Mouse (Mus musculus) monocyte, adult 2 months (primary cell): Measurements from ENCODE around the gene Slc25a27.

ENCODE experiments used
- DNase-seq, 2 experiments: peaks; one replicate each; pipeline ENCODE4 v3.0.0; 2022; ENCODE audit warnings: low spot score in 2 of 2, low read depth in 1 of 2

The Slc25a27 gene

DNA sequence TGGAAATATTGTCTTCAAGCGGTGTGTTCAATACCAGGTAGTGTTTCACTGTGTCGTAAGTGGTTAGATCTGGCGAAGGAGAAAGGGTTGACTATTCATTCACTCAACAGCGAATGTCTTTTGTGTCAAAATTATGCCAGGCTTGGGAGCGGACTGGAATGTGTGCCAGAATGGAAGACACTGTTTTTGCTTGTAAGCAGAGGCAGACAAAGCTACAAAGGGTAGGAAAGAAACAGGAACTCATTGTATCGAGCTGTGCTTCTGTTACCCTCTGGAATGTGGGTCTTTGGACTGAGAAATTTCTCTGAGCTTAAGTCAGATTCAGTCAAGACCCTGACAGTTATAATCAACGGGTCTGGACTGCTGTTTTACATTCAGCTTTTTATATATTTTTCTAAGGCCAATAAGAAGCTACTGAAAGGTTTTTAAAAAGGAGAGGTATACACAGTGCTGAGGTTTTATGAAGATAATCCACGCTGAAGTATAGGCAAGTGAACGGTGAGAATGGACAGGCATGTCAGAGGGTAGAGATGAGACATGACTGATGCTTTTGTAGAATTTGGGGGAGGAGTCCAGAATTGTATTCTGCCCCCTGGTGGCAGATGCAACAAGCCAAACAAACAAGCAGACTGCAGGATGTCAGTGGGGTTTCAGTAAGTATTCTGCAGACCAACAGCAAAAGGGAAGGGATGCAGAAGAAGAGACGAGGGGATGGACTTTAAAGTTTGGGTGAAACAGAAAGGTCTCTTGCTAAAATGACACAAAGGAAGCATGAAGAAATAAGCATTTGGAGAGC is 17.2 kb downstream of the Slc25a27 start:
- no peak for DNase-seq

DNA sequence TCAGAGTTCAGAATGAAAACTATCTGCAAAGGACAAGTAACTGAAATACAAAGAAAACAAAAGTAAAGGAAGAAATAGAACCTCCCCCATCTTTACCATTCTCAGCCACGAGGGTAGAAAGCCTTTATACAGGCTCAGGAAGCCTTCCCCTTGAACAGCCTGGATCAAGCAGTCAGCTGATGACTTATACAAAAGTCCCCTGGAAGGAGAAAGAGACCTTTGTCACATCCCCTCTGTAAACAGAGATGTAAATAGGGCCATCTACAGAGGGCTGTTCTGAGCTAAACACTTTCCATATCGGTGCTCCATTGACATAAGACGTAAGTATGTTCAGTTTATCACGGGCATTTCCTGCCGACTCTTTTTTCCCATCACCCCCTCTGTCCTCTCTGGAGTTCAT is 20.1 kb downstream of the Slc25a27 start:
- DNase-seq, result no peak

DNA sequence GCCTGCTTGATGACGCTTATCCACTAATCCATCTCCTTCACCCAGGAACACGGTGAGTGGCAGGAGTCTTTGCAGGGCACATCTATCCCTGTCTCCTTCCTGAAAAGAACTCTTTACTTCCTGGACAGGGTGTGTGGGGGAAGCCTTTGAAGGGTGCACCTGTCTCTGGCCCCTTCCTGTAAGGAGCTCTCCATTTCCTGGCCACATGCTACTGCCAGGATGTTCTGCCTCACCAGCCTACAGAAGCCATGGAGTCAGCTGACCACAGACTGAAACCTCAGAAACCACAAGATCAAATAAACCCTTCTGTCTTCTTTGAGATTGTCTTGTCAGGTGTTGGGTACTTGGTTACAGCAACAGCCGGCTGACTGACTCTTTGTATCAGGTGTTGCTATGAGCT is 21.9 kb downstream of the Slc25a27 start:
- DNase-seq, result no peak

DNA sequence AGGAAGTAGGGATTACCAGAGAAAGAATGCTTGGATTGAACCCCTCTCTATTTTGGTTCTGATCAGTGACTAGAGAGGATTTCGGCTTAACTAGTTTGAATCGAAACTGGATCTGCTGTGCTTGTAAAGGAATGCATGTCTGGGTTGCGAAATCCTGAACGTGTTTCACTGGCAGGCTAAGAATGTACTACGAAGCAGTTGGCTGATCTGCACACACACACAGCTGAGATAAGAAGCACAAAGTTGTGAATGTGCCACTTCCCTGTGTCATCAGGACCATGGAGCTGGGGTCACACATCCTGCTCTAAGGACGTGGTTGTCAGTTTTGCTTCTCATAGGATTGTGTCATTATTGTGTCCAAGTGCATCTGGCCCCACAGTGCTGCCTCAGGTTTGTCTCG is 22.6 kb downstream of the Slc25a27 start:
- no peak for DNase-seq

DNA sequence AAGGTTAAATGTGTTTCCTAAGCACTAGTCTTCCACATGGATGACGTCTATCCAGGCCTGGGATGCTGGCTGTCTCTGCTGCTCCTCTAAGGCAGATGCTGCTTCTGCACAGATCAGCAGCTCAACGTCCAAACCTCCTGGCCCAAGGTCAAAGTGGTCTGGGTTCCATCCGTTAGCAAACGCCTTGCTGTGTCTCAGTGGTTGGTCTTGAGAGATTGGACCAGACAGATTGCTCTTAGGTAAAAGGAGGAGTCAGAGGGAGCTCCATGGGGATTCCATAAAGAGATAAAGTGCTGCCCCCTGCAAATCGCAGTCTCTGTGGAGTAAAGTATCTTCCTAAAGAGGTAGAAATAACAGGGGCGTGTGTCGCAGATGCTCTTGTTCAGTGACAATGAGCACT is 23.8 kb downstream of the Slc25a27 start:
- no peak for DNase-seq

DNA sequence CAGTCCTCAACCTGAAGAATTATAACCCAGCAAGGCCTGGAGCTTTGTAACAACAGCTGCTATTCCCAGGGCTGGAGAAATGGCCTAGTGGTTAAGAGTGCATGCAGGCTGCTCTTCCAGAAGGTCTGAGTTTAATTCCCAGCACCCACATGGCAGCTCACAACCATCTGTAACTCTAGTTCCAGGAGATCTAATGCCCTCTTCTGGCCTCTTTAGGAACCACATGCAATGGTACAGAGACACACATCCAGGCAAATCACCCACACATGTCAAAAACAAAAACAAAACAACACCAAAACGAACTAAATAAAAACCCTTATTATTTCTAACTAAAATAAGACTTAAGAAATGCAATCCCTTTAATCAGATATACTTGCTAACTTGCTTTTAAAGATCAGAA is 26.2 kb downstream of the Slc25a27 start:
- no peak for DNase-seq

DNA sequence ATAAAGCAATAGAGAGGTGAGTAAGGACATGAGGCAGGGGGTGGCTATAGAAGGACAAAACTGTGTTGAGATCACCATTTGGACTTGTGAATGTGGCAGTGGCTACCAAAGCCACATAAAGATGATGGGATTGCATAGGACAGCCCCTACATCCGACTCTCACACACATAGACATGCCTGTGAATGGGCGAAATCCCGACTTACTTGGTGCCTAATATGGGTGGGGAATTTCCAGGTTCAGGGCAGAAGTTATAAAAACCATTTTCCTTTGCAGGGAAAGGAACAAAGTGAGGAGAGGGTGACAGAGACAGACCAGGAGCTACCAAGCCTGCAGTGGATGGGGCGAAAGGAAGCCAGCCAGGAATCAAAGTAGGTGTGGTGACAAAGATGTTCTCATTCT is 29.9 kb downstream of the Slc25a27 start:
- DNase-seq, result no peak

DNA sequence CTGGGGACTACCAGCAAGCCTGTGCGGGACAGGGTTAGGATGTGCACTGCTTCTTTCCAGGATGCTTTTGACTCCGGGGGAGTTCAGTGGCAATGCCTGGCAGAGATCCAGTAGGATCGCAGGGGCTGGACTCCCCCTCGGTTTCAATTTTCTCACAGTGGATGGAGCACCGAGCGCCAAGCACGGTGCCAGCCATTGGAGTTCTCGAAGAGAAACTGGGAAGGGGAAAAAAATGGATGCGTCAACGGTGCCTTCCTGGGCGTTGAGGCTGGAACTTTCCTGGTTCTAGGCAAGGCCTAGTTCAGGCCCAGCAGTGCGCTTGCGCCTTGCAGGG is 36.6 kb downstream of the Slc25a27 start:
- DNase-seq, result no peak

DNA sequence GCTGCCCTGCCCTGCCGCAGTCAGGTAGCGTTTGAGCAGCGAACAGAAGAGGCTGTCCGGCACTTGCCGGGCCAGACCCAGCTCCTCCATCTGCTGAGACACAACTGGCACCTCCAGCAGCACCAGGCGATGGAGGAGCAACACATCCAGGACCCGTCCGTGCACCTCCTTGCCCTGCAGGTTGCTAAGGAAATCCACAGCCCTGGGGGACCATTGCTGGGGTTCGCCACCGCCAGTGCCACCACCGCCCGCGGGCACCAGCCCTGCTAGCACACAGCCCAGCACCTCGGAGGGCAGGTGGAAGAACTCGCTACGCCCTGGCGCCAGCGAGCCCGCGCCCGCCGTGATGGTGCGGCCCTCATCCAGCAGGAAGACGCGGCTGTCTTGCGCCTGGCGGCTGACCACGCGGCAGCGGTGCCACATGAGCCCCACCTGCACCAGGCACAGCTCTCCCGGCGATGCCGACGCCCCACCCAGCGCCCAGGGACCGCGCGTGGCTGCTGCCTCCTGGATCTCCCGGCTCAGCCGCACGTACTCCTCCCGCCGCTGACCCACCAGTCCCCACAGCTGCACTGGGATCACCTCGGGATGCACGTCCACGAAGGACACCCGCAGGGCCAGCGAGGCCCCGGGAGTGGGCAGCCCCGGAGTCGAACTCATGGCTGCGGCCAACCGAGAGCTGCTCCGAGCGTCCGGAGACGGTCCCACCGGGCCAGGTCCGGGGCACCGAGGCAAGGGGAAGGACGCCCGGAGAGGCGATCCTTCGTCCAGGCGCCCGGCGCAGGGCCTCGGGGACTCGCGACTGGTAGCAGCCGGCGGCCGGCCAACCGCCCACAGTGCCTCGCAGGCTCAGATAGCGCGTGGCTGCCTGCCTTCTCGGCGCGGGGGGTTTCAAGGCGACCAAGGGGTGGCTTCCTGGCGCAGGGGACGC is 37.3 kb downstream of the Slc25a27 start, which contains the start of gene Tdrd6:
TSS of gene Tdrd6 (minus strand) at position 804 of the 931 bp plus-strand sequence.
- DNase-seq, result no peak

DNA sequence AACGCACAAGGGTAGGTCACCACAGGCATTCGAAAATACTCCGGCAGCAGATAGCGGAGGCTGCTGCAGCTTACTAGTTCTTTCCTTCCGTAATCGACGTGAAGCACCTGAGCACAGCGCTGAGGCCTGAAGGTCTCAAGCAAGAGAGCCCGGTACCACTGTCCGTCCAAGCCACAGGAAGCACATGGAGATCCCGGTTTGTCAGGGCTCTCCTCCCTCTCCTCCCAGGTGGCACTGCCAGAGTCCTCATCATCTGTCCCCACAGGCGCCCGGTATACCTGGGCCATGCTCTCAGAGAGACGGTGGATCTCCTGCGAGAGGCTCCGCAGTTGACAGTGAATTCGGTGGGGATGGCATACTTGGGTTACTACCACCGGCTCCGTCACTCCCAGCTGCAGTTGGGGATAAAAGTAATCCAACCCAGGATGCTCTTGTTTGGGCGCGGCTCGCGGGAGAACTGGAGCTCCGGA is 38.0 kb downstream of the Slc25a27 start:
- DNase-seq, result no peak

DNA sequence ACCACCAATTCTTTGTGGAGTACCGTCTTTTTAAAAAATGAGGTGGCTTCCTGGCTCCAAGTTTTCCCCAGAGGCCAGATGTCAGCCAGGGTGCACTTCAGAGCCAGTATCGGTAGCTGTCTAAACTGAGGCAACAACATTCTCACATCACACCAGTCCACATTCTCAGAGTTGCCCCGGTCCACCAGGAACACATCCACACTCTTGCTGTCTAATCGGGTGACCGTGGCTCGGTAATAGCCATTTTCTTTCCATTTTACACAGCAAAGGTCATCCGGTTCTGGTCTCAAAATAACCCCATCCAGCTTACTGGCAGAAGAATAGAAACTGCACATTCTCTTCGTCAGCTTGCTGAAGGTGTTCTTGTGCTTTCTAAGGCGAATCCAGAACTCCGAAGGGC is 38.8 kb downstream of the Slc25a27 start:
- DNase-seq, result no peak

DNA sequence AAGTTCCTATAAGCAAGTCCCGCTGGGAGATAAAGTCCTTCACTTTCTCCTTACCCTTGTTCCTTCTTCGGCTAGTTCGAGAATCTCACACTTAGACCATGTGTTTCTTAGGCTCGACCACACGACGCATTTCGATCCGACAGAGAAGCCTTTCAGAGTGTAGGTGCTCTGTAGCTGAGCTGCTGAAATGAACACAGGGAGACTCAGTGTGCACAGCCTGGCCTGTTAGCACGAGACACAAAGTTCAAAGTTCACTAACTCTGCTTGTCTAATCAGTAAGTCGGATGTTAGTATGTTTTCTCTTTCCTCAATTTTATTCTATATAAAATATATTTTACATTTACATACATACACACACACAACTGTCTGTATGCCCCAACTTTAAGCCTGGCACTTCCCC is 44.9 kb downstream of the Slc25a27 start:
- no peak for DNase-seq

DNA sequence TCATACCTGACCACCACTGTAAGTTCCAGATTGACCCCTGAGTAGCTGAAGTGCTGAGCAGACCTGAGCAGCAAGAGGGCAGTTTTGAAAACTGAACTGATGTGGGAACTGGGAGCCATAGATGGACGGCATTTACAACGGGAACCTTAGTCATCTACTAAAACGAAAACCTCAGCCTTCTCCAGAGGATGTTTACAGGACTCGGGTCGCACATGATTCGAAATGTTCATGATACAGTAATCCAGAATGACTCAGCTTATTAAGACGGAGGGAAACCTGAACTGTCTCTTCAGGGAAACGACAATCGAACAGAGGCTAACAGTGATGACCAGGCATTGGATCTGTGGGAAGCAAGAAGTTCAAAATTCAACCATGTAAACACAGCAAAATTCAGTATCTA is 47.9 kb downstream of the Slc25a27 start:
- DNase-seq, result no peak

DNA sequence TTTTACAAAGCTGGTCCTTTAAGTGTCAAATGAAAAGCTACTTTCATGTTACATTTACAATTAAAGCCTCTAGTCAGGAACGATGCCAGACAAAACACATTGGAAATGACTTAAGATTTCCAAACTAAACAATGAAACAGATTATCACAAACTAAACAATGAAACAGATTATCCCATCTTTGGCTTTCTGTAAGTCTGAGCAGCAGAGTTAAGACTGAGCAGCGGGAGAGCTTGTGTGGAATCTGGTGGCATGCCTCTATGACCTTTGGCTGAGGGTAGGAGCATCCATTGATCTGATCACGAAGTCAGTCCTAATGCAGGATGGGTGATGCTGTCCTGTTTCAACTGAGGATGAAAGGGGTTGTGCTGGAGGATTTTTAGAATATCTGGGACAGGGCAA is 54.8 kb downstream of the Slc25a27 start:
- no peak for DNase-seq

DNA sequence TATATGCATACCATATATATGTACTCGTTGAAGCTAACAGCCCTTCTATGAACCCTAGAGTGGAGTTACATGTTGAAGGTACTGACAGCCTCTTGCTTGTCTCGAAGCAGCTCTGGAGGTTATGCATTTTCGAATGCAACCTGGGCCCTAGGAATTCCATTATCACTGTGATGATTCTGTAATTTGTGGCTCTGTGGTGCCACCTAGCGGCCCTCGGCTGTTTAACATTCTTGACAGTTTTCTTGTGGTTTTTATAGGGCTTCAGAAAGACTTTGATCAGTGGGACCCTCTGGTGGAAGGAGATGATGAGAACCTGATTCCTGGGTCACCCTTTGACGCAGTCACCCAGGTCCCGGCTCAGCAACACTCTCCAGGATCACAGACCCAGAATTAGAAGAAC is 55.4 kb downstream of the Slc25a27 start:
- DNase-seq, result peak in 1 of 2 experiments; percentile 16

DNA sequence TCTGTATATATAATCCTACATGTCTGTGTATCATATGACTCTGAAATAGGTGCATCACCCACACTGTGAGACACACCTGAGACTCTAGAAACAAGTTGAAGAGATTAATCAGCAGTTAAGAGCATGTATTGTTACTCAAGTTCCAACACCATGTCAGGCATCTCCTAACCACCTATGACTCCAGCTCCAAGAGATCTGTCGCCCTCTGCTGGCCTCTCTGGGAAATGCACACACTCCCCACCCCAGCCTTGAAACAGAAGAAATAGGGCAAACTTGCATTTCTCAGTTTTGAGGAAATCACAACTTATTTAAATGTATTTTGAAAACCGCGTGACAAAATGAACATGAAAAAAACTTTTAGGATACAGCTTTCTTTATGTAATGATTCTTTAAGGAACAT is 60.3 kb downstream of the Slc25a27 start:
- DNase-seq, result peak; percentile 63 to 79

DNA sequence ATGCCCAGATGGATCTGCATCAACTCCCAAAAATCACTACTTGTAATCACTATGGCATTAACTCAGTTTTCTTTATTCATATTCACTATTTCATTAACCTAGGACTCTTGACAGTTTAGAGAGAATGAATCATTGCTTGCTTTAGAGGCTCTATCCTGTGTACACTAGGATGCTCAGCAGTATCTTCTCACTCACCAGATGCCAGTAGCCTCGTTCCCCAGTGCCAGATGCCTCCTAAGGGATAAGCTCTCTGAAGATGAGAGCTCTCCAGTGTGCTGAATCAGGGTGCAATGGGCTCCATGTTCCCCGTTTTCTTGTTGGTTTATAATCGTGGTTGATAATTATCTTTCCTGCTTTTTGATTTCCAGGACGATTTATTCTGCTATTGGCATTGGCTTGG is 68.3 kb downstream of the Slc25a27 start:
- no peak for DNase-seq

DNA sequence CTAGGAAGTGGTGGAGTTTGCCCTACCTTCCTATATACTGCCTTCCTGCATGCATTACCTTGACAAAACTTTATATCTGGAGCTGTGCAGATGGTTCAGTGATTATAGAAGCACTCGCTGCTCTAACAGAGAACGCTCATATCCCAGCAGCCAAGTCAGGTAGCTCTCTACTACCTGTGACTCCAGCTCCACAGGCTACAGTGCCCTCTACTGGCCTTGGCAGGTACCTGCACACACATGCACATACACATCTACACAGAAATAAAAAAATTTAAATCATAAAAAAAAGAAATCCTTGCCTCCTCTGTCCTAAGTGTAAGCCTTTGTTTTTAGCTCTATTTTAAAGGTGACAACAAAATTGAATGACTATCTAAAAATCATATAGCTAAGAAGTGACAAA is 69.3 kb downstream of the Slc25a27 start:
- DNase-seq, result no peak

DNA sequence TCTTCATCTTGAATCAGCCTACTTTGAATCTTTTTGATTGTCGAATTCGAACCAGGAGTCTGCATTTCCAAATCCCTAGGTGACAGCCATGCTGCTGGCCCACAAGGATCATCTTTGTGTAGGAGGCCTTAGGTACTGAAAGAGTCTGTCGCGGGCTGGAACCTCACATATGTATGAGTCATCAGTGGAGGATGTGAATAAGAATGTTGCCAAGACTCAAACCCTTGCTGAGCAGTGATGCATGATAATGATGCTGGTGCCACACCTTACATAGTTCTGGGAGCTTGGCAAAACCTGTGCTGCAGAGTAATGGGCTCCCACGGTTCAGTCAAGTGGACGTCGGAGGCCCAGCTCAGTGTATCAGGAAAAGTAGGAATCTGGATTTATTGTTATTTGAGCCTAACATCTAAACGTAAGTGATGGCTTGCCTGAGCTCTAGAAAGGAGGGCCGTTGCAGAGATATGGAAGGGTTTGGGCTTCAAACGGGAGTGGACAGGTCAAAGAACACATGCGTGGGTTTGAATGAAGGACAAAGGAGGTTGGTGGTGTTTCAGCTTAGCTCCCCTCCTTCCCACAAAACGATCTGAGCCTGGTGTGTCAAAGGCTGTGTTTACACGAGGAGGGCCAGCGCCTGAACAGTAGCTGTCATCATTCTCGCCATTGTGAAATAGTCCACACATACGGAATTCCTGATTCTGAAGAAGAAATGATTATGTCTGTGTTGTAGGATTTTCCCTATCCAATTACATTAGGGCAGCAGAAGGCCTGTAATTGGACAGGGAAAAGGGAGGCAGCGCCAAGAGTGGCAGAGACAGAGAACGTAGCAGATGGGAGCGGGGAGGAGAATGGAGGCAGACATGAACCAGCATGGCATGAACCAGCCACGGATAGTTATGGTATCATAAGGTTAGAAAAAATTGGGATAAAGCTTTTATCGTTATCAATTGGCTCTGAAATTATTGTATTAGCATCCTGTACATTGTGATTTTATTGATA is 74.4 kb downstream of the Slc25a27 start:
- DNase-seq, result no peak
